Mouse (Mus musculus) gastrocnemius, postnatal 36 days (tissue): ENCODE results near the gene Nfatc2. TPM values are rescaled to one million over a fixed set of nuclear protein-coding genes. Genes with fewer than 3 reads are reported as not detected.

ENCODE experiments used
- DNase-seq, 2 experiments: peaks; one replicate each; pipeline ENCODE4 v3.0.0; 2022
- intact Hi-C: fragments of 180-260 bp; cut with DNase I; formaldehyde crosslinking; loops from one replicate; pipeline ENCODE4 v1.15.1; 2025
- total RNA-seq, 2 experiments: library from RNA; stranded (reverse); gene quantifications; 2 replicates each; pipeline ENCODE4 v1.2.3; 2021

Gene Nfatc2
- total RNA-seq, 2 experiments from 2014 or later: 5.3 to 10.4 TPM

GRCm38 (mm10) chr2:168508469-168509198 lies 92.8 kb downstream of the Nfatc2 start:
- intact Hi-C loops: no loop called here
- DNase-seq: no peak

- intact Hi-C loops: no loop called here
- no peak for DNase-seq
These were observed 96.8 kb downstream of the Nfatc2 start for GRCm38 (mm10) chr2:168504431-168505182.

GRCm38 (mm10) chr2:168503735-168504134 lies 97.7 kb downstream of the Nfatc2 start:
- intact Hi-C loops: no loop called here

GRCm38 (mm10) chr2:168500750-168501149 lies 100.7 kb downstream of the Nfatc2 start:
- DNase-seq: no peak
- intact Hi-C loops: no loop called here

More at GRCm38 (mm10) chr2:168503735-168504134, 97.7 kb downstream of the Nfatc2 start:
- no peak for DNase-seq

- intact Hi-C loops: no loop called here
- no peak for DNase-seq
These were observed 101.2 kb downstream of the Nfatc2 start for GRCm38 (mm10) chr2:168500244-168500643.

- intact Hi-C loops: no loop called here
- no peak for DNase-seq
These were observed 109.7 kb downstream of the Nfatc2 start for GRCm38 (mm10) chr2:168491791-168492190.

GRCm38 (mm10) chr2:168489953-168490352 lies 111.5 kb downstream of the Nfatc2 start:
- no peak for DNase-seq
- intact Hi-C loops: no loop called here

GRCm38 (mm10) chr2:168488158-168488925 lies 113.1 kb downstream of the Nfatc2 start:
- intact Hi-C loops: no loop called here
- no peak for DNase-seq

- no peak for DNase-seq
- intact Hi-C loops: no loop called here
These were observed 120.3 kb downstream of the Nfatc2 start for GRCm38 (mm10) chr2:168481121-168481520.

- no peak for DNase-seq
- intact Hi-C loops: no loop called here
These were observed 120.8 kb downstream of the Nfatc2 start for GRCm38 (mm10) chr2:168480692-168481091.

GRCm38 (mm10) chr2:168479930-168480329 lies 121.5 kb downstream of the Nfatc2 start:
- no peak for DNase-seq
- intact Hi-C loops: no loop called here

GRCm38 (mm10) chr2:168478431-168478830 lies 123.0 kb downstream of the Nfatc2 start:
- intact Hi-C loops: no loop called here
- no peak for DNase-seq

- intact Hi-C loops: loop anchor here (5.0 kb wide), 1 partner anchor 44 kb away; no protein-coding TSS in a partner anchor
- DNase-seq: no peak
These were observed 128.0 kb downstream of the Nfatc2 start for GRCm38 (mm10) chr2:168473496-168473895.

GRCm38 (mm10) chr2:168472899-168473298 lies 128.6 kb downstream of the Nfatc2 start:
- DNase-seq: peak; percentile 53 to 74
- intact Hi-C loops: loop anchor here (5.0 kb wide), 1 partner anchor 44 kb away; no protein-coding TSS in a partner anchor

- peak; percentile 72 to 73 for DNase-seq
- intact Hi-C loops: loop anchor here (1.0 to 10.0 kb wide), 2 partner anchors 160 to 276 kb away; partner anchors contain the start of gene Atp9a
These were observed 132.4 kb downstream of the Nfatc2 start for GRCm38 (mm10) chr2:168469032-168469431.

- intact Hi-C loops: loop anchor here (10.0 kb wide), 1 partner anchor 278 kb away; the partner anchor contains the start of gene Atp9a
- DNase-seq: no peak
These were observed 134.3 kb downstream of the Nfatc2 start for GRCm38 (mm10) chr2:168467166-168467565.

- peak; percentile 25 to 61 for DNase-seq
- intact Hi-C loops: loop anchor here (10.0 kb wide), 1 partner anchor 279 kb away; the partner anchor contains the start of gene Atp9a
These were observed 135.4 kb downstream of the Nfatc2 start for GRCm38 (mm10) chr2:168466066-168466465.

GRCm38 (mm10) chr2:168465646-168466045 lies 135.8 kb downstream of the Nfatc2 start:
- intact Hi-C loops: loop anchor here (10.0 kb wide), 1 partner anchor 279 kb away; the partner anchor contains the start of gene Atp9a
- DNase-seq: no peak

- intact Hi-C loops: loop anchor here (10.0 kb wide), 1 partner anchor 283 kb away; the partner anchor contains the start of gene Atp9a
- no peak for DNase-seq
These were observed 139.6 kb downstream of the Nfatc2 start for GRCm38 (mm10) chr2:168461865-168462264.

- intact Hi-C loops: loop anchor here (10.0 kb wide), 1 partner anchor 285 kb away; the partner anchor contains the start of gene Atp9a
- DNase-seq: no peak
These were observed 141.8 kb downstream of the Nfatc2 start for GRCm38 (mm10) chr2:168459627-168460026.
